Comparison of ENCODE assay signal across 8 mouse cellular contexts in genomic region chr2:71039522-71040121, GRCm38 (mm10). TPM values are rescaled to one million over a fixed set of nuclear protein-coding genes. Genes with fewer than 3 reads are reported as not detected.
DNase-seq lines count a peak whose midpoint lies in the region; ATAC-seq and TF ChIP-seq lines count a peak whose summit lies in the region.

No protein-coding gene starts in this region.

- H3K9me3 ChIP-seq in heart, embryonic 10.5 days: no peaks in the 10 kb centered on the region
- no peaks in the 10 kb centered on the region for H3K9me3 ChIP-seq in kidney, postnatal 0 days (replicated peaks; ENCODE audit: low read length)
- no peaks in the 10 kb centered on the region for H3K9me3 ChIP-seq in neural tube, embryonic 11.5 days (ENCODE audit: control insufficient read depth, low read length)
- no peaks in the 10 kb centered on the region for H3K9me3 ChIP-seq in stomach, embryonic 16.5 days (replicated peaks; ENCODE audit: control insufficient read depth, low read length)

- H3K27ac ChIP-seq in bone marrow, adult 2 months (ENCODE audit: control insufficient read depth, insufficient read depth, low read depth, low read length, poor library complexity): no peak overlapping the region
- no peak overlapping the region for H3K27ac ChIP-seq in embryonic fibroblast, embryonic 13.5 days (ENCODE audit: insufficient read depth, low read length)
- no peak overlapping the region for H3K27ac ChIP-seq in heart, embryonic 10.5 days
- no peak overlapping the region for H3K27ac ChIP-seq in kidney, postnatal 0 days
- no peak overlapping the region for H3K27ac ChIP-seq in liver, adult 2 months (replicated peaks; ENCODE audit: insufficient read depth, low read depth, low read length)
- H3K27ac ChIP-seq in neural tube, embryonic 11.5 days (ENCODE audit: low read depth, low read length): no peak overlapping the region
- no peak overlapping the region for H3K27ac ChIP-seq in stomach, embryonic 16.5 days (ENCODE audit: low read length)

- H3K9ac ChIP-seq in kidney, postnatal 0 days (ENCODE audit: low read depth, low read length): no peak overlapping the region
- H3K9ac ChIP-seq in liver, adult 2 months (ENCODE audit: low read depth, low read length): no peak overlapping the region
- H3K9ac ChIP-seq in neural tube, embryonic 11.5 days (ENCODE audit: low read length): no peak overlapping the region
- H3K9ac ChIP-seq in stomach, embryonic 16.5 days (ENCODE audit: low read length): no peak overlapping the region

- TF ChIP-seq CTCF in bone marrow, adult 2 months (IDR thresholded peaks at IDR 0.05; ENCODE audit: control insufficient read depth, insufficient read depth, low read length): peak; percentile 66
- peak; percentile 36; the same call in 1 of the 2 replicates for TF ChIP-seq CTCF in embryonic fibroblast, embryonic 13.5 days (IDR thresholded peaks at IDR 0.05; ENCODE audit: borderline replicate concordance, insufficient read depth, low read length)
- peak; percentile 92 for TF ChIP-seq CTCF in kidney, postnatal 0 days (IDR thresholded peaks at IDR 0.05; ENCODE audit: low read depth)
- TF ChIP-seq CTCF in liver, adult 2 months (IDR thresholded peaks at IDR 0.05; ENCODE audit: low read depth, low read length): peak; percentile 90

- H3K27me3 ChIP-seq in heart, embryonic 10.5 days (ENCODE audit: insufficient read depth, poor library complexity, severe bottlenecking): no peaks in the 10 kb centered on the region
- H3K27me3 ChIP-seq in kidney, postnatal 0 days (ENCODE audit: insufficient read depth, low read length): no peaks in the 10 kb centered on the region
- no peaks in the 10 kb centered on the region for H3K27me3 ChIP-seq in liver, adult 2 months (ENCODE audit: control insufficient read depth, insufficient read depth, low read length)
- no peaks in the 10 kb centered on the region for H3K27me3 ChIP-seq in neural tube, embryonic 11.5 days (ENCODE audit: control insufficient read depth, insufficient read depth, low read length)
- H3K27me3 ChIP-seq in stomach, embryonic 16.5 days (ENCODE audit: control insufficient read depth, insufficient read depth, low read length): no peaks in the 10 kb centered on the region

- H3K36me3 ChIP-seq in heart, embryonic 10.5 days: no peaks in the 10 kb centered on the region
- no peaks in the 10 kb centered on the region for H3K36me3 ChIP-seq in kidney, postnatal 0 days (ENCODE audit: insufficient read depth, low read length)
- H3K36me3 ChIP-seq in liver, adult 2 months (ENCODE audit: control insufficient read depth, insufficient read depth, low read length): no peaks in the 10 kb centered on the region
- no peaks in the 10 kb centered on the region for H3K36me3 ChIP-seq in neural tube, embryonic 11.5 days (ENCODE audit: control insufficient read depth, insufficient read depth, low read length)
- no peaks in the 10 kb centered on the region for H3K36me3 ChIP-seq in stomach, embryonic 16.5 days (ENCODE audit: control insufficient read depth, insufficient read depth, low read length)

- H3K4me2 ChIP-seq in kidney, postnatal 0 days (ENCODE audit: low read length): peak overlapping the region; percentile 28
- no peak overlapping the region for H3K4me2 ChIP-seq in neural tube, embryonic 11.5 days (ENCODE audit: low read depth)
- peak overlapping the region; percentile 15 for H3K4me2 ChIP-seq in stomach, embryonic 16.5 days (ENCODE audit: low read depth, low read length)

- 45% methylated on average over 11 of the region's 11 CpGs for WGBS in bone marrow, adult 2 months
- WGBS in heart, embryonic 10.5 days: 47% methylated on average over 11 of the region's 11 CpGs
- 39% methylated on average over 11 of the region's 11 CpGs for WGBS in kidney, postnatal 0 days
- 30% methylated on average over 11 of the region's 11 CpGs for WGBS in liver, adult 2 months
- 51% methylated on average over 11 of the region's 11 CpGs for WGBS in neural tube, embryonic 11.5 days
- WGBS in stomach, embryonic 16.5 days: 41% methylated on average over 11 of the region's 11 CpGs

- ATAC-seq in kidney, postnatal 0 days (replicated peaks; ENCODE audit: low FRiP score, low read depth): peak; percentile 78; the same call in 1 of the 2 replicates
- no peak for ATAC-seq in neural tube, embryonic 11.5 days (ENCODE audit: insufficient read depth, low FRiP score, low TSS enrichment)
- ATAC-seq in stomach, embryonic 16.5 days (ENCODE audit: insufficient read depth, low FRiP score): peak; percentile 72; the same call in 1 of the 2 replicates

- H3K4me3 ChIP-seq in bone marrow, adult 2 months (replicated peaks; ENCODE audit: control insufficient read depth, low read depth, low read length): no peak overlapping the region
- H3K4me3 ChIP-seq in embryonic fibroblast, embryonic 13.5 days (ENCODE audit: insufficient read depth, low read length): no peak overlapping the region
- no peak overlapping the region for H3K4me3 ChIP-seq in heart, embryonic 10.5 days
- no peak overlapping the region for H3K4me3 ChIP-seq in kidney, postnatal 0 days (replicated peaks; ENCODE audit: low read depth, low read length)
- no peak overlapping the region for H3K4me3 ChIP-seq in liver, adult 2 months (ENCODE audit: insufficient read depth, low read depth, low read length)
- no peak overlapping the region for H3K4me3 ChIP-seq in neural tube, embryonic 11.5 days (ENCODE audit: low read depth, low read length)
- H3K4me3 ChIP-seq in stomach, embryonic 16.5 days (replicated peaks; ENCODE audit: low read length): no peak overlapping the region

- no peaks in the 10 kb centered on the region; the same call in 1 of the 2 replicates for H3K79me2 ChIP-seq in liver, adult 2 months (ENCODE audit: control insufficient read depth, insufficient read depth, low read length)

- TF ChIP-seq POLR2A in bone marrow, adult 2 months (IDR thresholded peaks at IDR 0.05; ENCODE audit: borderline replicate concordance, control insufficient read depth, low read depth, low read length): no peak
- TF ChIP-seq POLR2A in embryonic fibroblast, embryonic 13.5 days (IDR thresholded peaks at IDR 0.05; ENCODE audit: low read depth, low read length): no peak
- TF ChIP-seq POLR2A in liver, adult 2 months (IDR thresholded peaks at IDR 0.05; ENCODE audit: extremely low read depth, insufficient read depth, low read length): no peak

- H3K4me1 ChIP-seq in bone marrow, adult 2 months (ENCODE audit: control insufficient read depth, insufficient read depth, low read length): peaks cover 2% of the 10 kb centered on the region
- H3K4me1 ChIP-seq in embryonic fibroblast, embryonic 13.5 days (ENCODE audit: control insufficient read depth, insufficient read depth, low read length): peaks cover 3% of the 10 kb centered on the region; the same call in 1 of the 2 replicates
- peaks cover 10% of the 10 kb centered on the region; the same call in 1 of the 2 replicates for H3K4me1 ChIP-seq in heart, embryonic 10.5 days
- no peaks in the 10 kb centered on the region for H3K4me1 ChIP-seq in kidney, postnatal 0 days (replicated peaks; ENCODE audit: insufficient read depth, low read length)
- H3K4me1 ChIP-seq in liver, adult 2 months (ENCODE audit: control insufficient read depth, insufficient read depth, low read length): no peaks in the 10 kb centered on the region
- no peaks in the 10 kb centered on the region for H3K4me1 ChIP-seq in neural tube, embryonic 11.5 days (ENCODE audit: control insufficient read depth, insufficient read depth, low read length)
- no peaks in the 10 kb centered on the region for H3K4me1 ChIP-seq in stomach, embryonic 16.5 days (ENCODE audit: control insufficient read depth, insufficient read depth, low read length)

- DNase-seq in A20 (ENCODE audit: low read depth, low spot score): peak; percentile 55
- DNase-seq in heart, embryonic 10.5 days (ENCODE audit: low spot score): peak; percentile 85
- DNase-seq in kidney, postnatal 0 days (ENCODE audit: low spot score): peak; percentile 91
- peak; percentile 63 for DNase-seq in liver, adult 2 months (ENCODE audit: extremely low read depth, low read depth, low spot score)
- DNase-seq in neural tube, embryonic 11.5 days (ENCODE audit: low spot score): peak; percentile 70

RNA-seq across cellular contexts. Expression of gene Dcaf17, which starts 15.5 kb away (rescaled TPM):
- polyA plus RNA-seq in bone marrow, adult 2 months (2011; ENCODE audit: insufficient read depth, insufficient read length, low replicate concordance, missing spikeins): 2.7 and 6.8 TPM in 2 replicates
- 10.0 and 18.4 TPM in 2 replicates for polyA plus RNA-seq in embryonic fibroblast, embryonic 13.5 days (2011; ENCODE audit: insufficient read length, low read depth, missing spikeins)
- 24.9 and 25.8 TPM in 2 replicates for polyA plus RNA-seq in heart, embryonic 10.5 days (2016; fragmentation: Nextera tagmentation; extraction: Ambion mirVana)
- 27.3 and 33.6 TPM in 2 replicates for polyA plus RNA-seq in kidney, postnatal 0 days (2015; fragmentation: Nextera tagmentation; extraction: Ambion mirVana)
- 8.3 and 9.5 TPM in 2 replicates for total RNA-seq in liver, adult 2 months (2014; rRNA removed)
- polyA plus RNA-seq in liver, adult 2 months (2012; rRNA removed): 2.1 and 2.8 TPM in 2 replicates
- 33.1 and 34.7 TPM in 2 replicates for polyA plus RNA-seq in neural tube, embryonic 11.5 days (2014; fragmentation: Nextera tagmentation; extraction: Ambion mirVana)
- polyA plus RNA-seq in stomach, embryonic 16.5 days (2015; fragmentation: Nextera tagmentation; extraction: Ambion mirVana): 41.4 and 43.1 TPM in 2 replicates

RNA-seq across cellular contexts. Expression of gene Mettl8, which starts 15.8 kb away (rescaled TPM):
- polyA plus RNA-seq in bone marrow, adult 2 months (2011; ENCODE audit: insufficient read depth, insufficient read length, low replicate concordance, missing spikeins): 13.5 and 25.7 TPM in 2 replicates
- polyA plus RNA-seq in embryonic fibroblast, embryonic 13.5 days (2011; ENCODE audit: insufficient read length, low read depth, missing spikeins): 8.0 and 9.4 TPM in 2 replicates
- polyA plus RNA-seq in heart, embryonic 10.5 days (2016; fragmentation: Nextera tagmentation; extraction: Ambion mirVana): 14.6 and 15.7 TPM in 2 replicates
- 14.5 and 15.7 TPM in 2 replicates for polyA plus RNA-seq in kidney, postnatal 0 days (2015; fragmentation: Nextera tagmentation; extraction: Ambion mirVana)
- 10.8 and 11.7 TPM in 2 replicates for total RNA-seq in liver, adult 2 months (2014; rRNA removed)
- 2.5 and 2.7 TPM in 2 replicates for polyA plus RNA-seq in liver, adult 2 months (2012; rRNA removed)
- polyA plus RNA-seq in neural tube, embryonic 11.5 days (2014; fragmentation: Nextera tagmentation; extraction: Ambion mirVana): 21.3 and 21.4 TPM in 2 replicates
- polyA plus RNA-seq in stomach, embryonic 16.5 days (2015; fragmentation: Nextera tagmentation; extraction: Ambion mirVana): 17.1 and 17.6 TPM in 2 replicates

Comparison
In these comparisons a context has a peak if more than half of its experiments do, and no peak if none do; other contexts are left out.
1. CTCF ChIP-seq: peak in every context shown above with its lines; median percentile 92 in kidney, postnatal 0 days; 90 in liver, adult 2 months; 66 in bone marrow, adult 2 months; 36 in embryonic fibroblast, embryonic 13.5 days.